Comparison of ENCODE assay signal across 32 mouse cellular contexts in genomic region chr11:85128883-85129282, GRCm38 (mm10). TPM values are rescaled to one million over a fixed set of nuclear protein-coding genes. Genes with fewer than 3 reads are reported as not detected.
DNase-seq lines count a peak whose midpoint lies in the region; ATAC-seq and TF ChIP-seq lines count a peak whose summit lies in the region.
"Had no signal": no experiment of that assay in that cellular context is flagged by ENCODE, and none has a peak within 500 bp of the region (broad histone marks: within the 10 kb centered on the region; RNA-seq: fewer than 3 reads in every experiment).

No protein-coding gene starts in this region.

- no peak; the same call in 1 of the 2 replicates for TF ChIP-seq RAD21 in MEL (IDR thresholded peaks at IDR 0.05; ENCODE audit: low read depth, low read length)

- peaks cover 16 to 59% of the 10 kb centered on the region in 2 experiments for H3K4me1 ChIP-seq in MEL (ENCODE audit: control insufficient read depth in 1 of 2, insufficient read depth in 2 of 2, low read length in 2 of 2)
- peaks cover 42 to 57% of the 10 kb centered on the region in 2 experiments for H3K4me1 ChIP-seq in liver, embryonic 14.5 days (replicated peaks; ENCODE audit: control insufficient read depth in 2 of 2, insufficient read depth in 2 of 2, low read length in 1 of 2)
- peaks cover 31% of the 10 kb centered on the region for H3K4me1 ChIP-seq in liver, postnatal 0 days (ENCODE audit: insufficient read depth)
- H3K4me1 ChIP-seq in lung, postnatal 0 days (ENCODE audit: insufficient read depth, low read depth, low read length), result no peaks in the 10 kb centered on the region
- no peaks in the 10 kb centered on the region for H3K4me1 ChIP-seq in limb, embryonic 10.5 days
- H3K4me1 ChIP-seq: embryonic facial prominence, embryonic 10.5 days; embryonic facial prominence, embryonic 13.5 days; forebrain, embryonic 12.5 days; forebrain, embryonic 15.5 days; heart, embryonic 10.5 days; hindbrain, embryonic 12.5 days; hindbrain, embryonic 15.5 days had no signal

- H3K79me2 ChIP-seq in MEL (ENCODE audit: control insufficient read depth, insufficient read depth, low read length, poor library complexity), result peaks cover 10% of the 10 kb centered on the region

- peak overlapping the region in 1 of 2 experiments; percentile 19; a peak in 2 of 4 replicates for H3K4me3 ChIP-seq in MEL (ENCODE audit: control insufficient read depth in 1 of 2, insufficient read depth in 1 of 2, low read depth in 2 of 2, low read length in 2 of 2)
- no peak overlapping the region for H3K4me3 ChIP-seq in liver, embryonic 14.5 days (ENCODE audit: insufficient read depth in 1 of 2, low read depth in 2 of 2, low read length in 2 of 2)
- H3K4me3 ChIP-seq in liver, postnatal 0 days (ENCODE audit: low read depth, low read length), result no peak overlapping the region
- H3K4me3 ChIP-seq in lung, postnatal 0 days (ENCODE audit: low read depth, low read length), result no peak overlapping the region
- no peak overlapping the region for H3K4me3 ChIP-seq in limb, embryonic 10.5 days
- H3K4me3 ChIP-seq: embryonic facial prominence, embryonic 10.5 days; embryonic facial prominence, embryonic 13.5 days; forebrain, embryonic 12.5 days; forebrain, embryonic 15.5 days; heart, adult 2 months; heart, embryonic 10.5 days; heart, embryonic 13.5 days; hindbrain, embryonic 12.5 days; hindbrain, embryonic 15.5 days had no signal

- no peak for TF ChIP-seq CTCF in MEL (IDR thresholded peaks at IDR 0.05 in 2 of 3, conservative IDR thresholded peaks at IDR 0.05 in 1 of 3; ENCODE audit: control insufficient read depth in 1 of 3, insufficient read depth in 1 of 3, low read depth in 2 of 3, low read length in 3 of 3, poor library complexity in 1 of 3, severe bottlenecking in 1 of 3)
- no peak for TF ChIP-seq CTCF in liver, embryonic 14.5 days (IDR thresholded peaks at IDR 0.05; ENCODE audit: low read depth)
- TF ChIP-seq CTCF in liver, postnatal 0 days (IDR thresholded peaks at IDR 0.05; ENCODE audit: low read depth), result no peak
- no peak for TF ChIP-seq CTCF in lung, postnatal 0 days (IDR thresholded peaks at IDR 0.05)

- 11% methylated on average over 1 of the region's 1 CpGs for WGBS in liver, embryonic 14.5 days (ENCODE audit: insufficient replicate concordance)
- 60% methylated on average over 1 of the region's 1 CpGs for WGBS in liver, postnatal 0 days (ENCODE audit: insufficient replicate concordance)
- 84% methylated on average over 1 of the region's 1 CpGs for WGBS in lung, postnatal 0 days
- WGBS in limb, embryonic 10.5 days, result 90% methylated on average over 1 of the region's 1 CpGs

- DNase-seq in MEL (ENCODE audit: low read depth, low spot score), result peak; percentile 78
- DNase-seq in liver, embryonic 14.5 days (ENCODE audit: low read depth in 3 of 3, low spot score in 3 of 3), result no peak
- no peak for DNase-seq in liver, postnatal 0 days
- DNase-seq in lung, postnatal 0 days (ENCODE audit: low spot score), result no peak
- DNase-seq in cerebellum, postnatal 14 days, result no peak
- no peak for DNase-seq in limb, embryonic 10.5 days (ENCODE audit: low spot score)
- DNase-seq: adrenal gland, adult 8-10 months; adrenal gland, postnatal 36 days; cerebellum, adult 18-20 months; cerebellum, adult 9-10 months; cerebellum, postnatal 25 days; gastrocnemius, postnatal 10 days; gastrocnemius, postnatal 36 days; heart, adult 2 months; heart, postnatal 14 days; heart, postnatal 4 days had no signal

- peaks cover 0 to 62% of the 10 kb centered on the region in 2 experiments; a peak in 2 of 4 replicates for H3K36me3 ChIP-seq in MEL (ENCODE audit: control insufficient read depth in 1 of 2, insufficient read depth in 2 of 2, low read length in 2 of 2)
- peaks cover 9% of the 10 kb centered on the region for H3K36me3 ChIP-seq in liver, embryonic 14.5 days (replicated peaks; ENCODE audit: control insufficient read depth, insufficient read depth, low read depth)
- H3K36me3 ChIP-seq in liver, postnatal 0 days (replicated peaks; ENCODE audit: insufficient read depth, low read length), result no peaks in the 10 kb centered on the region
- no peaks in the 10 kb centered on the region for H3K36me3 ChIP-seq in lung, postnatal 0 days (ENCODE audit: insufficient read depth, low read length)
- no peaks in the 10 kb centered on the region for H3K36me3 ChIP-seq in limb, embryonic 10.5 days
- H3K36me3 ChIP-seq: embryonic facial prominence, embryonic 10.5 days; embryonic facial prominence, embryonic 13.5 days; forebrain, embryonic 12.5 days; forebrain, embryonic 15.5 days; heart, embryonic 10.5 days; heart, embryonic 13.5 days; hindbrain, embryonic 12.5 days; hindbrain, embryonic 15.5 days had no signal

- ATAC-seq in erythroid progenitor cell, adult 5-6 weeks (replicated peaks; ENCODE audit: low FRiP score, poor library complexity, severe bottlenecking), result 0 out of 2 replicates have a peak, but pooled peaks have one; percentile 40
- no peak for ATAC-seq in liver, embryonic 14.5 days (ENCODE audit: insufficient read depth)
- 0 out of 2 replicates have a peak, but pooled peaks have one; percentile 49 for ATAC-seq in liver, postnatal 0 days
- no peak for ATAC-seq in lung, postnatal 0 days
- ATAC-seq: activated CD4-positive, CD25-positive, alpha-beta regulatory T cell, adult 4 months; CD4-positive, CD25-positive, alpha-beta regulatory T cell, adult 4 months; forebrain, embryonic 15.5 days had no signal

- H3K27ac ChIP-seq in MEL (ENCODE audit: control insufficient read depth, low read depth, low read length), result peak overlapping the region; percentile 69
- H3K27ac ChIP-seq in liver, embryonic 14.5 days, result peak overlapping the region; percentile 68
- no peak overlapping the region for H3K27ac ChIP-seq in liver, postnatal 0 days (ENCODE audit: low read depth)
- no peak overlapping the region for H3K27ac ChIP-seq in lung, postnatal 0 days (ENCODE audit: low read length)
- H3K27ac ChIP-seq in limb, embryonic 10.5 days, result no peak overlapping the region
- H3K27ac ChIP-seq: embryonic facial prominence, embryonic 10.5 days; embryonic facial prominence, embryonic 13.5 days; forebrain, embryonic 12.5 days; forebrain, embryonic 15.5 days; heart, adult 2 months; heart, embryonic 10.5 days; heart, embryonic 13.5 days; hindbrain, embryonic 12.5 days; hindbrain, embryonic 15.5 days had no signal

- peak overlapping the region; percentile 40 for H3K9ac ChIP-seq in MEL (ENCODE audit: control insufficient read depth, low read depth, low read length, poor library complexity, severe bottlenecking)
- peak overlapping the region; percentile 34; the same call in 1 of the 2 replicates for H3K9ac ChIP-seq in liver, embryonic 14.5 days (replicated peaks)
- H3K9ac ChIP-seq in liver, postnatal 0 days (replicated peaks), result no peak overlapping the region
- H3K9ac ChIP-seq in lung, postnatal 0 days (replicated peaks; ENCODE audit: low read depth), result no peak overlapping the region
- H3K9ac ChIP-seq: embryonic facial prominence, embryonic 13.5 days; forebrain, embryonic 12.5 days; forebrain, embryonic 15.5 days; heart, embryonic 13.5 days; hindbrain, embryonic 12.5 days; hindbrain, embryonic 15.5 days had no signal

- no peaks in the 10 kb centered on the region for H3K27me3 ChIP-seq in MEL (ENCODE audit: control insufficient read depth in 1 of 2, insufficient read depth in 2 of 2, low read length in 2 of 2)
- H3K27me3 ChIP-seq in liver, embryonic 14.5 days (ENCODE audit: control insufficient read depth, insufficient read depth, low read length), result no peaks in the 10 kb centered on the region
- H3K27me3 ChIP-seq in liver, postnatal 0 days (ENCODE audit: insufficient read depth, low read length), result no peaks in the 10 kb centered on the region
- H3K27me3 ChIP-seq in lung, postnatal 0 days (replicated peaks; ENCODE audit: insufficient read depth, low read length), result no peaks in the 10 kb centered on the region
- no peaks in the 10 kb centered on the region for H3K27me3 ChIP-seq in limb, embryonic 10.5 days (ENCODE audit: low read depth, poor library complexity, severe bottlenecking)
- H3K27me3 ChIP-seq: embryonic facial prominence, embryonic 13.5 days; forebrain, embryonic 12.5 days; forebrain, embryonic 15.5 days; heart, embryonic 13.5 days; hindbrain, embryonic 12.5 days; hindbrain, embryonic 15.5 days had no signal

- peak; percentile 49 to 60 for TF ChIP-seq EP300 in MEL (IDR thresholded peaks at IDR 0.05; ENCODE audit: low read depth in 1 of 2, low read length in 2 of 2)
- TF ChIP-seq EP300 in liver, embryonic 14.5 days (IDR thresholded peaks at IDR 0.05; ENCODE audit: low read depth), result no peak
- no peak for TF ChIP-seq EP300 in liver, postnatal 0 days (IDR thresholded peaks at IDR 0.05; ENCODE audit: low read depth)
- TF ChIP-seq EP300 in lung, postnatal 0 days (IDR thresholded peaks at IDR 0.05), result no peak

- no peak for TF ChIP-seq POLR2A in MEL (IDR thresholded peaks at IDR 0.05; ENCODE audit: control insufficient read depth in 1 of 2, insufficient read depth in 1 of 2, low read depth in 1 of 2, low read length in 2 of 2, poor library complexity in 1 of 2)

- peak overlapping the region; percentile 47 for H3K4me2 ChIP-seq in liver, embryonic 14.5 days (ENCODE audit: low read depth)
- no peak overlapping the region for H3K4me2 ChIP-seq in liver, postnatal 0 days (ENCODE audit: low read depth, low read length)
- H3K4me2 ChIP-seq in lung, postnatal 0 days (replicated peaks; ENCODE audit: low read depth, low read length), result no peak overlapping the region
- H3K4me2 ChIP-seq: embryonic facial prominence, embryonic 13.5 days; forebrain, embryonic 12.5 days; forebrain, embryonic 15.5 days; heart, embryonic 13.5 days; hindbrain, embryonic 12.5 days; hindbrain, embryonic 15.5 days had no signal

- no peaks in the 10 kb centered on the region for H3K9me3 ChIP-seq in MEL (replicated peaks; ENCODE audit: insufficient read depth, low read length)
- H3K9me3 ChIP-seq in liver, embryonic 14.5 days (ENCODE audit: control insufficient read depth, low read length), result no peaks in the 10 kb centered on the region
- H3K9me3 ChIP-seq in liver, postnatal 0 days (ENCODE audit: low read length), result no peaks in the 10 kb centered on the region
- no peaks in the 10 kb centered on the region for H3K9me3 ChIP-seq in lung, postnatal 0 days (ENCODE audit: low read length)
- no peaks in the 10 kb centered on the region for H3K9me3 ChIP-seq in limb, embryonic 10.5 days (replicated peaks)
- H3K9me3 ChIP-seq: embryonic facial prominence, embryonic 10.5 days; embryonic facial prominence, embryonic 13.5 days; forebrain, embryonic 12.5 days; forebrain, embryonic 15.5 days; heart, embryonic 10.5 days; heart, embryonic 13.5 days; hindbrain, embryonic 12.5 days; hindbrain, embryonic 15.5 days had no signal

RNA-seq across cellular contexts. Expression of gene Usp32, which starts 11.1 kb away (rescaled TPM):
- 11.3 and 12.5 TPM in 2 replicates for total RNA-seq in MEL (2012; rRNA removed)
- 10 to 100 TPM in 1 of 2 experiments, not detected in 1; 11.5 TPM for polyA plus RNA-seq in MEL (2012; ENCODE audit: insufficient read depth in 1 of 2, insufficient read length in 2 of 2, low read depth in 1 of 2, low replicate concordance in 2 of 2, missing spikeins in 1 of 2)
- 248 and 268 TPM in 2 replicates for total RNA-seq in erythroid progenitor cell, adult 5-6 weeks (2015; ENCODE audit: low replicate concordance)
- 357 and 586 TPM in 2 replicates for total RNA-seq in erythroid progenitor cell, adult 5-6 weeks (2017; ENCODE audit: low replicate concordance)
- 15.0 and 25.6 TPM in 2 replicates for polyA plus RNA-seq in liver, embryonic 14.5 days (2012; rRNA removed)
- 14.4 and 17.7 TPM in 2 replicates for polyA plus RNA-seq in liver, embryonic 14.5 days (2014; fragmentation: Nextera tagmentation; extraction: Ambion mirVana)
- 4.7 and 6.1 TPM in 2 replicates for polyA plus RNA-seq in liver, postnatal 0 days (2015; fragmentation: Nextera tagmentation; extraction: Ambion mirVana)
- polyA plus RNA-seq in lung, postnatal 0 days (2015; fragmentation: Nextera tagmentation; extraction: Ambion mirVana), result 4.1 and 4.5 TPM in 2 replicates
- 2.9 and 4.5 TPM in 2 replicates for polyA plus RNA-seq in limb, embryonic 10.5 days (2016; fragmentation: Nextera tagmentation; extraction: Ambion mirVana)

RNA-seq across cellular contexts. Expression of gene 1700125H20Rik, which starts 41.3 kb away (rescaled TPM):
- not detected in 2 replicates for total RNA-seq in MEL (2012; rRNA removed)
- polyA plus RNA-seq in MEL (2012; ENCODE audit: insufficient read depth in 1 of 2, insufficient read length in 2 of 2, low read depth in 1 of 2, low replicate concordance in 2 of 2, missing spikeins in 1 of 2), result not detected
- 6.5 TPM in 1 of 2 replicates, not detected in the other for total RNA-seq in erythroid progenitor cell, adult 5-6 weeks (2015; ENCODE audit: low replicate concordance)
- total RNA-seq in erythroid progenitor cell, adult 5-6 weeks (2017; ENCODE audit: low replicate concordance), result not detected in 2 replicates
- not detected in 2 replicates for polyA plus RNA-seq in liver, embryonic 14.5 days (2012; rRNA removed)
- 0.25 TPM in 1 of 2 replicates, not detected in the other for polyA plus RNA-seq in liver, embryonic 14.5 days (2014; fragmentation: Nextera tagmentation; extraction: Ambion mirVana)
- 0.16 and 0.33 TPM in 2 replicates for polyA plus RNA-seq in liver, postnatal 0 days (2015; fragmentation: Nextera tagmentation; extraction: Ambion mirVana)
- 0.24 TPM in 1 of 2 replicates, not detected in the other for polyA plus RNA-seq in lung, postnatal 0 days (2015; fragmentation: Nextera tagmentation; extraction: Ambion mirVana)
- polyA plus RNA-seq in limb, embryonic 10.5 days (2016; fragmentation: Nextera tagmentation; extraction: Ambion mirVana), result 0.39 TPM in 1 of 2 replicates, not detected in the other
- total RNA-seq: gastrocnemius, adult 18-20 months; gastrocnemius, postnatal 10 days; gastrocnemius, postnatal 36 days; heart, adult 2 months; heart, postnatal 14 days had no signal
- polyA plus RNA-seq: activated CD4-positive, CD25-positive, alpha-beta regulatory T cell, adult 4 months; C2C12; CD4-positive, CD25-positive, alpha-beta regulatory T cell, adult 4 months; cortical plate, adult 2 months; heart, adult 2 months; heart, embryonic 10.5 days; heart, embryonic 16.5 days; intestine, embryonic 14.5 days had no signal

Comparison
In these comparisons a context has a peak if more than half of its experiments do, and no peak if none do; other contexts are left out.
1. H3K27ac ChIP-seq: peak in MEL (single experiment) and liver, embryonic 14.5 days (single experiment); none in liver, postnatal 0 days (single experiment), lung, postnatal 0 days (single experiment) and limb, embryonic 10.5 days (single experiment).
2. H3K9ac ChIP-seq: peak in MEL (single experiment) and liver, embryonic 14.5 days (single experiment); none in liver, postnatal 0 days (single experiment) and lung, postnatal 0 days (single experiment).
3. ATAC-seq: peak in erythroid progenitor cell, adult 5-6 weeks (single experiment) and liver, postnatal 0 days (single experiment); none in liver, embryonic 14.5 days (single experiment) and lung, postnatal 0 days (single experiment).